Mouse (Mus musculus) urinary bladder, postnatal 4 days (tissue): ENCODE measurements around the gene Pwwp2b.

Experiments used
- DNase-seq, 2 experiments: peaks; one replicate each; pipeline ENCODE4 v3.0.0; 2021 to 2022; ENCODE audit warnings: low spot score in 2 of 2

The Pwwp2b gene

GRCm38 (mm10) chr7:139257752-139258542 lies 9.7 kb downstream of the Pwwp2b start:
- DNase-seq: peak in 1 of 2 experiments; percentile 58

GRCm38 (mm10) chr7:139264337-139264736 lies 16.1 kb downstream of the Pwwp2b start:
- DNase-seq: no peak

GRCm38 (mm10) chr7:139265634-139266033 lies 17.4 kb downstream of the Pwwp2b start:
- no peak for DNase-seq

- DNase-seq: no peak
Observed at GRCm38 (mm10) chr7:139266431-139266830, 18.1 kb downstream of the Pwwp2b start.

- no peak for DNase-seq
Observed at GRCm38 (mm10) chr7:139266886-139267870, 18.9 kb downstream of the Pwwp2b start.

- no peak for DNase-seq
Observed at GRCm38 (mm10) chr7:139270738-139271137, 22.5 kb downstream of the Pwwp2b start.

- DNase-seq: no peak
Observed at GRCm38 (mm10) chr7:139271871-139272270, 23.6 kb downstream of the Pwwp2b start.

- peak in 1 of 2 experiments; percentile 58 for DNase-seq
Observed at GRCm38 (mm10) chr7:139272639-139273396, 24.5 kb downstream of the Pwwp2b start.

- DNase-seq: peak in 1 of 2 experiments; percentile 38
Observed at GRCm38 (mm10) chr7:139273397-139273719, 25.1 kb downstream of the Pwwp2b start.

- DNase-seq: no peak
Observed at GRCm38 (mm10) chr7:139275586-139275985, 27.3 kb downstream of the Pwwp2b start.

- no peak for DNase-seq
Observed at GRCm38 (mm10) chr7:139276150-139276549, 27.9 kb downstream of the Pwwp2b start.

GRCm38 (mm10) chr7:139277536-139277935 lies 29.3 kb downstream of the Pwwp2b start:
- no peak for DNase-seq

- DNase-seq: no peak
Observed at GRCm38 (mm10) chr7:139279571-139279970, 31.3 kb downstream of the Pwwp2b start.

GRCm38 (mm10) chr7:139280044-139280443 lies 31.8 kb downstream of the Pwwp2b start:
- DNase-seq: no peak

- DNase-seq: no peak
Observed at GRCm38 (mm10) chr7:139281195-139281594, 32.9 kb downstream of the Pwwp2b start.

- DNase-seq: no peak
Observed at GRCm38 (mm10) chr7:139282037-139282436, 33.8 kb downstream of the Pwwp2b start.

GRCm38 (mm10) chr7:139285295-139285943 lies 37.1 kb downstream of the Pwwp2b start:
- DNase-seq: no peak

- no peak for DNase-seq
Observed at GRCm38 (mm10) chr7:139288540-139288939, 40.3 kb downstream of the Pwwp2b start.

GRCm38 (mm10) chr7:139293350-139293749 lies 45.1 kb downstream of the Pwwp2b start:
- no peak for DNase-seq

- no peak for DNase-seq
Observed at GRCm38 (mm10) chr7:139294076-139294475, 45.8 kb downstream of the Pwwp2b start.

GRCm38 (mm10) chr7:139295653-139296052 lies 47.4 kb downstream of the Pwwp2b start:
- no peak for DNase-seq
